Mouse (Mus musculus) left cerebral cortex, adult 9 months (tissue): ENCODE data around the gene Cacna1e.

Experiments used
- DNase-seq, 2 experiments: peaks; one replicate each; pipeline ENCODE4 v3.0.0; 2022; ENCODE audit warnings: low spot score in 2 of 2

Cacna1e gene

DNA sequence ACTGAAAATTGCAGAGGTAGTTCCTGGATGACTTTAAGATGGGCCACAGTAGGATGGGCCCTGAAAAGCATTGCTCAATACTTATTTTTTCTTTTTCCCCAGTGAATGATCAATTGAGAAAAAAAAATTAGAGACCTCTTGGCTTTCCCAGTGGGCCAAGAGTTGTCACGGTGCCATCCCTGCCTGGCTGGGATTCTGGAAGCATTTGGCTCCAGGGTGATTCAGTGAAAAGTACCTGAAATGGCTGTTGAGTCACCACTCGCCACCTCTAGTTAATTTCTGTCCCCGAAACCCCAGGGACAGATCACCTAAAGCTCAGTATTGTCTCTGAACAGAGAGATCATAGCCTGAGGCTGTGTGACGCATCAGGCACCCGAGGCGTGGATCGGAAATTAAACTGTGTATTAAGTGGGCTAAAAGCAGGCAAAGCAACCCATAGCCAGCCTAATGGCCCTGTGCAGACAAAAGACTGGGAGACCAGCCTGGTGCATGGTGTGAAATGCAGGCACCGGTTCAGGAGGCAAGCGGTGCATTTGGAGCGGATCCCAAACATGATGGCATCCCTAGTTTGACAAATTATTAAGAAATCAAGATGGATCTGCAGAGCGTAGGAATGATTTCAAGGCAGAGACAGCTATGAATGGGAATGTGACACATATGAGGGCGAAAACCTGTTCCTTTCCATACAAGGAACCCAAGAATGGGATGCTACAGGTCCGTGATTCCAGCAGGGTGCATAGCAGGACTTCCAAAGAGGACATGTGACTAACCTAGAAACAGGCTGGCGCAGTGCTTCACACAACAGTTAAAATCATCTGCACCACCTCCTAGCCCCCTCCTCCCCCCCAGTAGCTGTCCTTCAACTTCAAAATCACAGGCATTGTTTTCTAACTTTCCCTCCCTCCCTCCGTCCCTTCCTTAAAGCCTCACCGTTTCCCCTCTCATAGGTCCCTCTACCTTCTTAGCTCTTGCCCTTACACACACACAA, 261.3 kb downstream of the Cacna1e start:
- DNase-seq, result no peak

DNA sequence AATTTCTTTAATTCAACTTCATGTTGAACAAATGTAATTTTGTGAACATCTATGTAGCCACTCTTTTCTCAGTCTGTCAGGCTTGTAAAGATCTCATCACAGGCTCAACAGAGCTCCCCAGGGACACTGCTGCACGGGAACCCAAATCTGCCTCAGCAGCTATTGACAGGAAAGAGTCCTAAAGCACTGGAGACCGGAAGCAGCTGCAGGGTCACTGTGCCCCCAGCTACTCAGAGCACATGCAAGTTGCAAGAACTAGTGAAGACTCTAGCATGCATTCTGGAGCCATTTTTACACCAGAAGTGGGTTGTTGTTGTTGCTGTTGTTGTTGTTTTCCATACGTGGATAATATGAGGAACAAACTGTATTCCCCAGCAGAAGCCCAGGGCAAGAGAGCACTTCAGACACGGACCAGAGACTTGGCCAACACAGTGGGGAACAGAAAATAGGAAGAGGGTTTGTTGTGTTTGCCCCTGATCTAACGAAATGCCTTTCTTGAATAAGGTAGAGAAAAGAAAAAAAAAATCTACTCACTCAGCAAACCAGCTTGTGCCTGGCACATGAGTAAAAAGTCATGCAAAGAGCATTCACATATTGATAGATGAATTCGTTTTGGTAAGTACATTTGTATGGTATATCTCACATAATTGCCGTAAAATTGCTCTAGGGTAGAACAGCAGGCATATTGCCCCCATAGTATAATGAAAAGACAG, 266.4 kb downstream of the Cacna1e start:
- no peak for DNase-seq

DNA sequence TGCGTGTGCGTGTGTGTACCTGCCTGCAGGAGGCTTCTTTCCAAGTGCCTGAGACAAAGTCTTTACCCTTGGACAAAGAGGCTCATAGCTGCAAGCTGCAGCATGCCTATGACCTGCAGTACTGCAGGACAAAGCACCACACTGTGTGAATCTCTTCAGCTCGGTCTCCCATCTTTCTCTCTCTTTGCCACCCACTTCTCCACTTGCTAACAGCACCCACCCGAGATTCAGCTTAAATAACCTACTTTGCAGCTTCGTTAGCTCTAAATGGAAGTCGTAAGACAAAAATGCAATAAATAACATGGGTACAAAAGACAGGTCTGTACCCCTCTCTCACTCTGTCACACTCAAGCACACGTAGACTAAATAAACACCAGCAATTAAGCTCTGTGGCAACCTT, 268.5 kb downstream of the Cacna1e start:
- DNase-seq, result no peak

DNA sequence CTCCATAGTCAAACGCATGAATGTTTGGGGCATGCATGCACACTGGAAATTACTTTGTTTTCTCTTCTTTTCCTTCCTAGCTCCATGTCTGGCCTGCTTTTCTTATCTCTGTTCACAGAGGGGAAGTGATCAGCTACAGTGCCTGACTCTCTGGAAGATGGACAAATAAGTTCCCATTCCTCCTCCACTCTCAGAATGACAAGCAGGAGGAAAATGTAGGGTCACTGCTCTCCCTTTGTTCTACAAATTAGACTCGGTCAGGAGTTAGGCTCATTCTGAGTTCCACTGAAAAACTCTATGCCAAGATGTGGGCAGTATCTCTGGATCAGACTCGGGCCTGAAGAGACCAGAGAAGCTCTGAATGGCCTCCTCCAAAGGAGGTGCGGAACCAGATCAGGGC, 275.8 kb downstream of the Cacna1e start:
- DNase-seq, result no peak

DNA sequence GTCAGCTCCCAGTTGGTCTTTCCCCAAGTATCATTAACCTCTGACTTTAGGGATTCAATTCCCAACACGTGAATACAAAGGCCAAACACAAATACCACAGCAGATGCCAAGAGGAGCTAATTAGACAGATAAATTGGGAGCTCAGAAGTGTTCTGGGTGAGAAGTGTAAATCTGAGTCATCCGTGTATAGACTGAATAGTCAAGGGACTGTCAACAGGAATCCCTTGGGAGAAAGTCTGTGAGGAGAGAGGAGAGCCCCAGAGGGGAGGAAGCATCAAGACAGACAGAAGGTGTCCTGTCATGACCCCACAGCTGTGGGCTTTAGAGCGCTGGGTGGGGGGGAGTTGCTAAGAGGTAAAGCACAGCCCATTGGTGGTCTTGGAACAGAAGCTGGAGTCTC, 276.9 kb downstream of the Cacna1e start:
- no peak for DNase-seq

DNA sequence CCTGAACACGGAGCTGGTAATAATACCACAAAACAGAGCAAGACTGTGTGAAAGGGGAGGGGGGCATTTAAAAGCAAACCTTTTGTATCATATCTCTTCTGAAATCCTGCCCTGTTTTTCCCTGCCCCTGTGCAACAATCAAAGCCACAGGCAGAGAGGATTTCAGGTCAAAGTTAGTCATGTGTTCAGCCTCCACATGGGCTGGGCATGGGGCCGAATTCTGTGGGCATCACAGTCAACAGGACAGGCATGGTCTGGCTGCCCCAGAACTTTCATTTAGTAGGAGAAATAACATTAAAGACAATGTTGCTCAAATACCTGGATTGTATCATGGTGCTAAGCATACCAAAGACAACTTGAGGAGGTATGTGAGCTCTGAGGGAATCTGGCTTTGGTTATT, 278.7 kb downstream of the Cacna1e start:
- no peak for DNase-seq

DNA sequence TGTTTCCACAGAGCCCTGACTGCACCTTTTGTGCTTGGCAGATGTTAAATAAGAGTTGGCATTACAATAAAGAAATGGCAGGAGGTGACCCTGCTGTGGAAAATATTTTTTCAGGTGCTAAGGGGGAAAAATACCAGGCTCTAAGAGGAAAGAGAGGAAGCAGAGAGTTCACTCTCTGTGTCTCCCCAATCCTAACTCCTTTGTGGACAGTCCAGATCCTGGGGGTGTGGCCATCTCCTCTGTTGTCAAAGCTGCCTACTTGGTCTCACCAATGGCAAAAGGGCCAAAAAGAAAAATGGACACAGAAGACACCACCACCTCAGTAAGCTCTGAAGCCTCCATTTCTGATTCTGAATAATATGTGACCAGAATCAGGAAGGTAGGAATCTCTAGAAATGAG, 280.5 kb downstream of the Cacna1e start:
- no peak for DNase-seq

DNA sequence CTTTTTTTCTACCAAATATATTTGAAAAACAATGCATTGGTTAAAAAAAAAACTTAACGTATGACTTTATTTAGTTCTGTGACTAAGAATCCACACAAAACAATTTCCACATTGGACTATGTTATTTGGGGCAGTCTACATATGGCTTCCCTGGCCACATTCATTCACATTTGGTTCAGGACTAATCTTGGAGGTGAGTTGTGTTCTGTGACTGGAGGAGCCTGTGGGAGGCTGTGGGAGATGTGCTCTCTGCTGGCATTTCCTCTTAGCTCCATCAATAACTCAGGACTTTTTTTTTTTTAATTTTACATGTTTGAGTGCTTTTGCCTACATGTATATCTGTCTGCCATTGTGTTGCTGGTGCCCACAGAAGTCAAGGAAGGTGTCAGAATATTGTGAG, 281.8 kb downstream of the Cacna1e start:
- DNase-seq, result no peak

DNA sequence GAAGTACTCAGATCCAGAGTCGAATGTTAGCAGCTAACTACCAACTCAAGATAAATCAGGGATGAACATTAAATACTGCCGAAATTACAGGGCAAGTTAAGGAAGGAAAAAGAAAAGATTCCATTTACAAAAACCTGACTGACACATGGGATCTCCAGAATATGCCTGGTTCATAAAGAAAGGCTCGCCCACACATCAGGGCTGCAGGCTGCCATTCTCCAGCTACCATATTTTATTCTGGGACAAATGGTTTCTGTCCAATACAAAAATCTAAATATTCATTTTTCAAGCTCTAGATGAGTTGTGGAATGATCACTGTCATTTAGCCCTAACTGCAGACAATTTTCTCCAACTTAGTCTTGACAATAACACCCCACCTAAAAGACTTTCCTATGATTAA, 301.8 kb downstream of the Cacna1e start:
- no peak for DNase-seq

DNA sequence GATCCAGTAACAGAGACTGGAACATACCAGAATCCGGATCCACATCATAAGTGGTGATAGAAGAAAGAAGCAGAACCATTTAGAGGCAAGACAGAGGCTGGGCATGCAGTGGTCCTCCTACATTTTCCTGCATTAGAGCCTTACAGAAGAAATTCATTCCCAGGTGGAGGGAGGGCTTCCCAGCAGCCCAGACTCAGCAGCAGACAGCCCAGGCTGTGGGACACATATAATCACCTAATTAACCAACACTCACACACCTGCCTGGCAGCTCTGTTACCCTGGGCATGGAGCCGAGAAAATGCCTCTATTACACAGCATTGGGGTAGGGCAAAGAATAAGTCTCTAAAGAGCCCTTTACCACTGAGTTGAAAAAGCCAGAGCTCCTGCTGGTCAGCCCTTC, 304.4 kb downstream of the Cacna1e start:
- DNase-seq, result no peak

DNA sequence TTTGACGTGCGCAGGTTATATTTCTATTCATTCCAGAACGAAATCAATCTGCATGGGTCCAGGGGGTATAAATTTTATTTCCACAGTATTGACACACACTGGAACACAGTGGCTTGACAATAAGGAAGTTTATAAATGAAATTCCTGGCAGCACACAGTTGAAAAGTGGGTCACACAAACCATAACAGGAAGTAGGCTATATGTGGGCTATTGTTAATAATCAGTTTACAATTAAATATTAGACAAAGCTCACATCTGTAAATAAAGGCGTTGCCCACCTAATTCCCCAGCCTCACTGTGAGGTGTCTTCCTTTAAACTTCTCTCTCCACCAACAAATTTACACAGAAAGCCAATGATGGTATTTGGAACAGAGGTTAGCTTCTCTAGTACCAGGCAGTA, 305.6 kb downstream of the Cacna1e start:
- DNase-seq, result no peak

DNA sequence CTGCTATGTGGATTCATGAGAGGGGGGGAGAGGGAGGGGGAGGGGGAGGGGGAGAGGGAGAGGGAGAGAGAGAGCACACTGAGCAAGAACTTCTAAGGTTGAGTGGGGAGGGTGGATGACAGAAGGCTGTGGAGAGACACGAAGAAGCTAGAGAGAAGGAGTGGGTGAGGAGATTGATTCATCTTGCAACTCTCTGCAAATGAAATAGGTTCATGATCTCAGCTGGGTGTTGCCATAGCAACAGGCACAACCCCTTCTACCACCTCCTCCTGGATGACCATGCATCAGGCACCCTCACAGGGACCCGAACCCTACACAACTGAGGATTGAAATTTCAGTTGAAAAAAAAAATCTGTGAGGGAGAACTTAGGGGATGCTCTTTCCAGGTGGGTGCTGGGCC, 307.9 kb downstream of the Cacna1e start:
- peak; percentile 52 to 57 for DNase-seq

DNA sequence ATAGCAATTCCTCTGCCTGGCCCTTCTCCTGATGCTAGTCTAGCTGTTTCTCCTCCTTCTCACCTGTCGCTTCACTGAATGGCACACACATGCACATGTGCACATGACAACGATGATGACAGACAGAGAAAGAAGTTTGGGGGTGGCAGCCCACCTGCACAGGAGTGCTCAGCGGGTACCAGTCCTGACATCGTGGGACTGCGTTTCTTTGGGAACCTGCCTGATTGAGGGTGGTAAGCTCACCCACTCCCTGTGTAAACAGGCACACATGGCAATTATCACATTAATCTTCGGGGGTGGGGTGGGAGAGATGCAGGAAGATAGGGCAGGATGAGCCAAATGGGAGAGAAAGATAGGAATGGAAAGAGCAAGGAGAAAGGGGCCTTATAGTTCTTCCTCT, 318.3 kb downstream of the Cacna1e start:
- DNase-seq, result no peak

DNA sequence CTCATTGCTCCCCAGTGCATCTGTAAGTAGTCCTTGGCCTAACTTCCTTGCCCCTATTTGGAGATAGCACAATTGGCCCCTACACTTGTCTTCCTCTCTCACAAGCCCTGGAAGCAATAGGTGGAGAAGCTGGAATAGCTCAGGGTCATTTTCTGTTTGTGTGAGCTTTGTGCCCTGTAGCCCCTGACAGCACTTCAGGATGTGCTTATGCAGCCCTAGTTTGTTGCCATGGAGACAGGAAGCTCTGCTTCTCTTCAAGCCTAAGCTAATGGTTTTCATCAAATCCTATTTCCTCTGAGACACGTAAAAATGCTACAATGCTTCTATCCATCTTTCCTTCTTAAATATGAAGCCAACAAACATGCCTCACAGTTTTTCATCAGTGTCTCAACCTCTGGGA, 328.5 kb downstream of the Cacna1e start:
- no peak for DNase-seq

DNA sequence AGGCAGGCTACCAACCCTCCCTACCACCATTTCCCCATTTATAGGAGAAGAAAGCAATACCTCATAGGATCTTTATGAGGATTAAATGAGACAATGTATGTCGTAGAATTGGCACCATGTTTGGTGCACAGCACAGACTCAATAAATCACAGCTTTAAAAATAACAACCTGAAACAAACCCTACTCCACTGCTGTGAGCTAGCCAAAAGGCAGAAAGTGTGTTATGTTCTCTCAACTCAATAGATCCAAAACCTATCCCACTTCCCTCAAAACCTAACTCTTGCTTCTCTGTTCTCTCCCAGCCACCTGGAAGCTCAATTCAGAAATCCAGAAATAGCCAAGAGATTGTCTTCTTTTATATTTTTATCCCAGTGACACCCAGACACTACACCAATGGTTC, 331.2 kb downstream of the Cacna1e start:
- DNase-seq, result no peak

DNA sequence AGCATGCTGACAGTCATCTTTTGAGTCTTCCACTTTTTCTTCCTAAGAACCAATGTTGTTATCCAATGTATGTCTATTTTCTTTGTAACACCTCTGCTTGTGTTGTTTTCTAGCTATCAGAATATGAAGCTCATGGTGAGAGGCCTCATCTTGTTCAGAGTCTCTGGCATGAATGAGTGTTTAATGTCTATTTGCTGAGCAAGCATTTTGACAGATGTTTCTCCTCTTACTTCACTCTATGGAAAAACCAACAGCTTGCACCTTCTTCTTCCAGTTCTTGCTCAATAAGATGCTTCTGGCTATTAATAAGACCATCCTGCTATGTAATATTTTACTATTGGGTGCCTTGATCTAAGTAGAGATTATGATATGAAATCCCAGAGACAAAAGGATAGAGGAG, 346.9 kb downstream of the Cacna1e start:
- DNase-seq, result no peak

DNA sequence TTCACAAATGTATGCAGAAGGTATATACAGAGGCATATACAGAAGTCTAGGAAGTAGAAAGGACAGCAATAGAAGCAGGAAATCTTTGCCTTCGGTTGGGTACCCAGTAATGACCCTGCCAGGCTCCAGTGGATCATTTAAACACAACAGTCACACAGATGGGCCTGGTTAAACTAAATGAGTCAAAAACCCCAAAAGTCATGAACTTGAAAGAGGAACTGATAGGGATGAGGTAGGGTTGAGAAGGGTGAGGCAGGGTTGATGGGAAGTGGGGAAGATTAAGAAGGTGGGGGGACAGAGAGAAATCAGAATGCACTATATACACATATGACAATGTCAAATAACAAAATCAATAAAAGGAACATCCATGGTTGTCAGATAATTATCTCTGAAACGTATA, 347.5 kb downstream of the Cacna1e start:
- DNase-seq, result no peak

DNA sequence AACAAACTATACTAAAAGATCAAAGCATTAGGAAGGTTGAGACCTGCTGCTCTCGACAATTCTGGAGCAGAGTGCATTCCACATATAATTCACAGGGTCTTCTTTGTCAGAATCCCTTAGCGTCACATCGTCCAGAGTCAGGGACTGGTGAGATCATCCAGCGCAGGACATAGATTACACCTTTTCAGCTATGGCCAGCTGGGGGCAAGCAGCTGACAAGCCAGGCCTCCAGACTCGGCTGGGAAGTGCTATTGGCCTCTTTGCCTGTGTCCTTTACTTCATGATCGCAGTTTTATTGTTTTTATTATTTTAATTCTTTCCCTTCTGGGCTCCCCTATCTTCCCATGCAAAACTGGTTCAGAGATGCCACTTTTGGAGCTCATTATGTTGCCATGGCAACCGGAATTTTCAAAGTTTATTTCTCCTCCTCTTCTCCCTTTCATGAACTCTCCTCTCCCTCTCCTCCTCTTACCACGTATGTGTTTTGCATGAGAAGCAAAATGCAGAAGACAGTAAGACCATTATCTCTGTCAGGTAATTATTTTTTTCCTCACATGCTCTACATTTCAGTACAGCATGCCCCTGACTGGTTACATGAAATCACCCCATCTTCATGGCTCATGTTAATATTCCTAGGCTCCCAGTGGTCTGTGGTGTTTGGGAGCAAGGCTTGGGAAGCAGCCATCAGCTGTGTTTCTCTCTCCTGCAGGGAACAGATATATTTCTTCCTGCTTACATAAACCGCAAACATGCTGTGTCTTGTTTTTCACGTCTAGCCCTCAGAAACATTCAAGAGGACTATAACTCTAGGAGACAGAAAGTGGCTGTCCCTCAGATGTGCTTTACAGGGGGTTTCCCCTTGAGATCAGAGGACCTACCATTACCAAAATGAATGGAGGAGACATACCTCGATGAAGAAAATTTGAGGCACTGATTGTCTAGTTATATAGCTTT, 351.0 kb downstream of the Cacna1e start:
- DNase-seq, result peak; percentile 61 to 63

DNA sequence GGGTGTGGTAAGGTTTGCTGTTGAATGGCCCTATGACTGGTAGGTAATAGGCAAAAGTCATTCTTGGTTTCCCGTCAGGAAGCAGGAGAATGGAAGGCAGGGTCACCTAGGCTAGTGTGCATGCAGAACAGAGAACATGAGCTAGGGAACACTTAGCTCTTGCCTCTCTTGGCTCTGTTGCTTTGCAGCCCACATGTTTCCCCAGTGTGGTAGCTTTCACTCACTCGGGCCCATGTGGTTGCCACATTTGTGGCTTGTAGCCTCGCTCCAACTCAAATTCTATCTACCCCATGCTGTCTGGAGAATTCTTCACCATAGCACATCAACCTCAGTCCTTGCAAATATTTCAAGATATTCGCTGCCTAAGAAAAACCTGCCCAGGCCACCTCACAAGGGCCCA, 354.6 kb downstream of the Cacna1e start:
- DNase-seq, result no peak

DNA sequence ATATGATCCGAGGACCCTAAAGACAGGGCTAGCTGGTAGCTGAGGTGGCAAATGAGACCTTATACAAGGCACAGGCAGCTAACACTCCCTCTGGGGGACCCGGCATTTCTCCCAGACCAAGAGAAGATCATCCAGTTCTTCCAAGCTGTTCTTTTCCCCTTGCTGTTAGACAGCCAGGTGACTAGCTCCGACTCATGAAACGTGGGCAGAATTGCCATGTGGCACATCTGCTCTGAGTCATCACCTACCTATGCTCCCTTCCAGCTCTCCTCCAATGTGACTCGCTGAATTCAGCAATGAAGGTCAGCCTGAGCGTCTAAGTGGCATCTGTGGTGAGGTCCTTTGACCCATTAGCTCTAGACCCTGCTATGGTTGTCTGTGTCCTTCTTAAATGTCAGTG, 355.5 kb downstream of the Cacna1e start:
- DNase-seq, result no peak

DNA sequence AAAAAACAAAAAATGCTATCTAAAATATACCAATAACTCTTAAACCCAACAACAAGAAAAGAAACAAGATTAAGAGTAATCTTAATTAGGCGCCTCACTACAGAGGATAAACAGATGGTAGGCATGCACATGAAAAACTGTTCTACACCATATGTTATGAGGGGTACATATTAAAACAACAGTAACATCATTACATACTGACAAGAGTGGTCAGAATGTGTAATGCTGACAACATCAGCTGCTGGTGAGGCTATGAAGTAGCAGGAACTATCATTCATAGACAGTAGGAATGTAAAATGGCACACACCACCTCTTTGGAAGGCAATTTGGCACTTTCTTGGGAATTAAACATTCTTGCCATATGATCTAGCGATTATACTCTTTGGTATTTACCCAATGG, 363.6 kb downstream of the Cacna1e start:
- no peak for DNase-seq

DNA sequence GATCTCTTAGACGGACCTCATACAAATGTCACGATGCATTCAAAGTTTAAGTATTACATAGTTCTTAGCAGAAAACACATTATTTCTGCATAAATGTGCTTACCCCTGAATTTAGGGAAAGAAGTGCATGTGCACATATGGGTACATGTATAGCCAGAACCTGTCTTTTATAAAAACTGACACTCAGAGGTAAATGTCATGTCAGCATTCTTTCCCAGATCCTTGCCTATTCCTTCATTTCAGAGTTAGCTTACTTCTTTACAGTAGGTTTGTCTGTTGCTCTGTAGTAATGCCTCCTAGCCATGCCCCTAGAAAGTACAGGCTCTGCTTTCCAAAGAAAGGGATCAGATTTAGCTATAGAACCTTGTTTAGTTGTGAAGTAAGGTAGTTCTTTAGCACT, 369.0 kb downstream of the Cacna1e start:
- DNase-seq, result no peak
